Mouse (Mus musculus): ENCODE data around the gene Tgfbr3l. TPM values are rescaled to one million over a fixed set of nuclear protein-coding genes. Genes with fewer than 3 reads are reported as not detected.

Gene Tgfbr3l
- polyA plus RNA-seq, 1 experiment from 2014 or later: 3.6 TPM

- ATAC-seq (ENCODE audit: insufficient number of reproducible peaks, low FRiP score, low TSS enrichment, low read depth): peak; percentile 96
- peak within 1 kb of the TSS; percentile 72 for H3K4me2 ChIP-seq (replicated peaks)
- peaks cover 26% of the 10 kb centered on the region for H3K4me1 ChIP-seq
- no peaks in the 10 kb centered on the region for H3K9me3 ChIP-seq (replicated peaks)
- peak within 1 kb of the TSS; percentile 96 for H3K27ac ChIP-seq (replicated peaks)
- peaks cover 27% of the 10 kb centered on the region for H3K36me3 ChIP-seq
- under 1% methylated on average over 71 of the region's 71 CpGs for WGBS
- H3K4me3 ChIP-seq (replicated peaks): peak within 1 kb of the TSS; percentile 65
- no peaks in the 10 kb centered on the region for H3K27me3 ChIP-seq
- peak within 1 kb of the TSS; percentile 70 for H3K9ac ChIP-seq
Measured at GRCm38 (mm10) chr8:4238434-4239192, 9.4 kb upstream of the Tgfbr3l start, which contains the start of the genes Map2k7 and Gm49320. Map2k7 (plus strand) TSS chr8:4238740. Gm49320 (plus strand) TSS chr8:4238865.

GRCm38 (mm10) chr8:4239193-4239890 lies 8.7 kb upstream of the Tgfbr3l start:
- no peak; the same call in 1 of the 2 replicates for ATAC-seq (ENCODE audit: insufficient number of reproducible peaks, low FRiP score, low TSS enrichment, low read depth)
- Histone ChIP-seq H3K9me3 (replicated peaks) (no peaks in the 10 kb centered on the region), H3K4me3 (replicated peaks) (peak overlapping the region; percentile 65), H3K4me1 (peaks cover 26% of the 10 kb centered on the region), H3K4me2 (replicated peaks) (peak overlapping the region; percentile 72), H3K27ac (replicated peaks) (peak overlapping the region; percentile 96), H3K9ac (peak overlapping the region; percentile 63), H3K27me3 (no peaks in the 10 kb centered on the region), H3K36me3 (peaks cover 34% of the 10 kb centered on the region)
- 11% methylated on average over 19 of the region's 19 CpGs for WGBS

- Histone ChIP-seq H3K4me2 (replicated peaks) (no peak overlapping the region), H3K36me3 (peaks cover 73% of the 10 kb centered on the region), H3K9ac (no peak overlapping the region), H3K4me3 (replicated peaks) (no peak overlapping the region), H3K27me3 (no peaks in the 10 kb centered on the region), H3K27ac (replicated peaks) (no peak overlapping the region), H3K4me1 (peaks cover 19% of the 10 kb centered on the region), H3K9me3 (replicated peaks) (no peaks in the 10 kb centered on the region)
- no peak for ATAC-seq (ENCODE audit: insufficient number of reproducible peaks, low FRiP score, low TSS enrichment, low read depth)
- WGBS: 97% methylated on average over 5 of the region's 5 CpGs
Measured at GRCm38 (mm10) chr8:4245061-4245460, 3.0 kb upstream of the Tgfbr3l start.

- H3K4me3 ChIP-seq (replicated peaks): no peak overlapping the region
- H3K36me3 ChIP-seq: peaks cover 70% of the 10 kb centered on the region
- H3K9ac ChIP-seq: no peak overlapping the region
- no peak for ATAC-seq (ENCODE audit: insufficient number of reproducible peaks, low FRiP score, low TSS enrichment, low read depth)
- H3K27ac ChIP-seq (replicated peaks): no peak overlapping the region
- H3K4me2 ChIP-seq (replicated peaks): no peak overlapping the region
- H3K27me3 ChIP-seq: no peaks in the 10 kb centered on the region
- peaks cover 18% of the 10 kb centered on the region for H3K4me1 ChIP-seq
- 90% methylated on average over 13 of the region's 13 CpGs for WGBS
- no peaks in the 10 kb centered on the region for H3K9me3 ChIP-seq (replicated peaks)
Measured at GRCm38 (mm10) chr8:4245737-4246136, 2.3 kb upstream of the Tgfbr3l start.

- H3K36me3 ChIP-seq: peaks cover 61% of the 10 kb centered on the region
- ATAC-seq (ENCODE audit: insufficient number of reproducible peaks, low FRiP score, low TSS enrichment, low read depth): no peak
- WGBS: 89% methylated on average over 8 of the region's 8 CpGs
Measured at GRCm38 (mm10) chr8:4247241-4247640, 773 bp upstream of the Tgfbr3l start.

GRCm38 (mm10) chr8:4249213-4249612 lies 1.2 kb downstream of the Tgfbr3l start:
- Histone ChIP-seq H3K9me3 (replicated peaks) (no peaks in the 10 kb centered on the region), H3K27ac (replicated peaks) (0 out of 2 replicates have a peak overlapping the region, but pooled peaks have one; percentile 17), H3K27me3 (no peaks in the 10 kb centered on the region), H3K4me2 (replicated peaks) (no peak overlapping the region), H3K36me3 (peaks cover 41% of the 10 kb centered on the region), H3K4me1 (peaks cover 27% of the 10 kb centered on the region), H3K4me3 (replicated peaks) (no peak overlapping the region), H3K9ac (no peak overlapping the region)
- 21% methylated on average over 29 of the region's 29 CpGs for WGBS
- no peak for ATAC-seq (ENCODE audit: insufficient number of reproducible peaks, low FRiP score, low TSS enrichment, low read depth)

More at GRCm38 (mm10) chr8:4247241-4247640, 773 bp upstream of the Tgfbr3l start:
- Histone ChIP-seq H3K27me3 (no peaks in the 10 kb centered on the region), H3K9me3 (replicated peaks) (no peaks in the 10 kb centered on the region), H3K9ac (no peak overlapping the region), H3K27ac (replicated peaks) (no peak overlapping the region), H3K4me3 (replicated peaks) (no peak overlapping the region), H3K4me1 (peaks cover 15% of the 10 kb centered on the region), H3K4me2 (replicated peaks) (no peak overlapping the region)

GRCm38 (mm10) chr8:4250306-4250970 lies 2.4 kb downstream of the Tgfbr3l start:
- no peak overlapping the region for H3K4me3 ChIP-seq (replicated peaks)
- peaks cover 29% of the 10 kb centered on the region for H3K4me1 ChIP-seq
- no peak overlapping the region for H3K4me2 ChIP-seq (replicated peaks)
- no peak overlapping the region for H3K9ac ChIP-seq
- 0 out of 2 replicates have a peak, but pooled peaks have one; percentile 5 for ATAC-seq (ENCODE audit: insufficient number of reproducible peaks, low FRiP score, low TSS enrichment, low read depth)
- peaks cover 40% of the 10 kb centered on the region for H3K36me3 ChIP-seq
- WGBS: 36% methylated on average over 26 of the region's 26 CpGs
- no peaks in the 10 kb centered on the region for H3K9me3 ChIP-seq (replicated peaks)
- no peaks in the 10 kb centered on the region for H3K27me3 ChIP-seq
- no peak overlapping the region for H3K27ac ChIP-seq (replicated peaks)

- Histone ChIP-seq H3K4me1 (peaks cover 35% of the 10 kb centered on the region), H3K4me2 (replicated peaks) (peak overlapping the region; percentile 78), H3K9me3 (replicated peaks) (no peaks in the 10 kb centered on the region), H3K27me3 (no peaks in the 10 kb centered on the region), H3K36me3 (peaks cover 35% of the 10 kb centered on the region), H3K27ac (replicated peaks) (peak overlapping the region; percentile 93), H3K4me3 (replicated peaks) (peak overlapping the region; percentile 100), H3K9ac (peak overlapping the region; percentile 99; the same call in 1 of the 2 replicates)
- 38% methylated on average over 8 of the region's 8 CpGs for WGBS
- ATAC-seq (ENCODE audit: insufficient number of reproducible peaks, low FRiP score, low TSS enrichment, low read depth): no peak
Measured at GRCm38 (mm10) chr8:4252116-4252760, 4.2 kb downstream of the Tgfbr3l start.

GRCm38 (mm10) chr8:4252934-4253841 lies 5.2 kb downstream of the Tgfbr3l start, which contains the start of gene Snapc2:
Snapc2 (plus strand) TSS chr8:4253080.
- peak within 1 kb of the TSS; percentile 100 for H3K4me3 ChIP-seq (replicated peaks)
- H3K4me1 ChIP-seq: peaks cover 45% of the 10 kb centered on the region
- H3K9me3 ChIP-seq (replicated peaks): no peaks in the 10 kb centered on the region
- under 1% methylated on average over 69 of the region's 69 CpGs for WGBS
- H3K4me2 ChIP-seq (replicated peaks): peak within 1 kb of the TSS; percentile 78
- H3K27ac ChIP-seq (replicated peaks): peak within 1 kb of the TSS; percentile 93
- peaks cover 25% of the 10 kb centered on the region for H3K36me3 ChIP-seq
- peak; percentile 91 for ATAC-seq (ENCODE audit: insufficient number of reproducible peaks, low FRiP score, low TSS enrichment, low read depth)
- peak within 1 kb of the TSS; percentile 99 for H3K9ac ChIP-seq
- no peaks in the 10 kb centered on the region for H3K27me3 ChIP-seq

GRCm38 (mm10) chr8:4254001-4254400 lies 6.0 kb downstream of the Tgfbr3l start:
- peak overlapping the region; percentile 93; the same call in 1 of the 2 replicates for H3K27ac ChIP-seq (replicated peaks)

More at GRCm38 (mm10) chr8:4254001-4254400, 6.0 kb downstream of the Tgfbr3l start:
- Histone ChIP-seq H3K4me3 (replicated peaks) (peak overlapping the region; percentile 100), H3K36me3 (peaks cover 23% of the 10 kb centered on the region), H3K27me3 (no peaks in the 10 kb centered on the region), H3K4me1 (peaks cover 45% of the 10 kb centered on the region), H3K4me2 (replicated peaks) (peak overlapping the region; percentile 78), H3K9ac (peak overlapping the region; percentile 99; the same call in 1 of the 2 replicates), H3K9me3 (replicated peaks) (no peaks in the 10 kb centered on the region)
- 68% methylated on average over 6 of the region's 6 CpGs for WGBS
- no peak for ATAC-seq (ENCODE audit: insufficient number of reproducible peaks, low FRiP score, low TSS enrichment, low read depth)
